Mouse (Mus musculus): ENCODE data around the gene Pgc. TPM values are rescaled to one million over a fixed set of nuclear protein-coding genes. Genes with fewer than 3 reads are reported as not detected.

Gene Pgc
- total RNA-seq (2014; rRNA removed) (0.21 TPM in 1 of 2 replicates, not detected in the other), polyA plus RNA-seq (2015; fragmentation: Nextera tagmentation; extraction: Ambion mirVana) (0.14 and 0.42 TPM in 2 replicates)

DNA sequence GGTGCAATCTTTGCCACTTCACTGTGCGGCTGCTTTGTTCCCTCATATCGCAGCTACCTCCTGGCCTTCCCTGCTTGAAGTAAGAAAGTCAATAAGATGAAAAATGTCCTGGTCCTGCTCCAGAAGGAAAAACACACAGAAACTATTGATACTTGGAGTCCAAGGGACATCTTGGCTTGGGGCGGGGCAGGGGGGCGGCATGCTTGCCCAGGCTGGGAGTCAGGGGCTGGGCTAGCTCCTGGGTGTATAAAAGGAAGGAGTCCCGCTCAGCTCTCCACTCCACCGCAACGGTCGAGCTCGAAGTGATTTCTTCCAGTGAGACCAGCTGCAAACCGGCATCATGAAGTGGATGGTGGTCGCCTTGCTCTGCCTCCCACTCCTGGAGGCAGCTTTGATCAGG is at the start of gene Pgc:
Pgc (plus strand) TSS at position 277 of the 400 bp plus-strand sequence.
- 76% methylated on average over 11 of the region's 11 CpGs for WGBS
- H3K4me3 ChIP-seq (ENCODE audit: low read length): no peak within 1 kb of the TSS
- TF ChIP-seq CTCF (IDR thresholded peaks at IDR 0.05; ENCODE audit: low read depth): no peak
- no peak for ATAC-seq
- no peak within 1 kb of the TSS for H3K27ac ChIP-seq
- H3K36me3 ChIP-seq (ENCODE audit: insufficient read depth, low read length): no peaks in the 10 kb centered on the region
- no peaks in the 10 kb centered on the region for H3K4me1 ChIP-seq (ENCODE audit: insufficient read depth, low read length)
- no peak within 1 kb of the TSS for H3K9ac ChIP-seq (replicated peaks; ENCODE audit: low read length)
- H3K4me2 ChIP-seq (ENCODE audit: low read depth, low read length): no peak within 1 kb of the TSS
- no peaks in the 10 kb centered on the region for H3K27me3 ChIP-seq (ENCODE audit: insufficient read depth, low read length)
- DNase-seq (ENCODE audit: low spot score): no peak
- H3K9me3 ChIP-seq (ENCODE audit: low read length): no peaks in the 10 kb centered on the region

DNA sequence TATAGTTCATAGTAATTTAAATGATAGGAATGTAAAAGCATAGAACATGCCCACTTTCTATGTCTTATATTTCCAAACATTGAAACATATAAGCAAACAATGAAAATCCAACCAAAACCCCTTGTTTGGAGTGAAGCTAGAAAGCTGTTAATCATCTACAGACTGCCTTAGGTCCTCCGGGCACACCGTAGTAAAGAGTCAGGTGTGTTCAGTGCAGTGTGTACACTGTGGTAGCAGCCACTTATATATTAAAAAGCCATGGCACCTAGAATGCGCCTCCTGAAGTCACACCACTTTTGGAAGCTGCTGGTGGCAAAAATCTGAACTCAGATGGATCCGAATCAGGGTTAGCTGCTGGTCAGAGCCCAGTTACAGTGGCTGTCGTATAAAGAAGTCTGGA is 48.4 kb upstream of the Pgc start:
- DNase-seq (ENCODE audit: low spot score) (no peak), ATAC-seq (no peak)
- H3K36me3 ChIP-seq (ENCODE audit: insufficient read depth, low read length): peaks cover 52% of the 10 kb centered on the region
- H3K27me3 ChIP-seq (ENCODE audit: insufficient read depth, low read length): no peaks in the 10 kb centered on the region
- no peak overlapping the region for H3K27ac ChIP-seq
- no peak for TF ChIP-seq CTCF (IDR thresholded peaks at IDR 0.05; ENCODE audit: low read depth)
- H3K4me3 ChIP-seq (ENCODE audit: low read length): no peak overlapping the region
- 97% methylated on average over 5 of the region's 5 CpGs for WGBS
- no peak overlapping the region for H3K4me2 ChIP-seq (ENCODE audit: low read depth, low read length)
- no peaks in the 10 kb centered on the region for H3K4me1 ChIP-seq (ENCODE audit: insufficient read depth, low read length)
- no peaks in the 10 kb centered on the region for H3K9me3 ChIP-seq (ENCODE audit: low read length)
- H3K9ac ChIP-seq (replicated peaks; ENCODE audit: low read length): no peak overlapping the region

DNA sequence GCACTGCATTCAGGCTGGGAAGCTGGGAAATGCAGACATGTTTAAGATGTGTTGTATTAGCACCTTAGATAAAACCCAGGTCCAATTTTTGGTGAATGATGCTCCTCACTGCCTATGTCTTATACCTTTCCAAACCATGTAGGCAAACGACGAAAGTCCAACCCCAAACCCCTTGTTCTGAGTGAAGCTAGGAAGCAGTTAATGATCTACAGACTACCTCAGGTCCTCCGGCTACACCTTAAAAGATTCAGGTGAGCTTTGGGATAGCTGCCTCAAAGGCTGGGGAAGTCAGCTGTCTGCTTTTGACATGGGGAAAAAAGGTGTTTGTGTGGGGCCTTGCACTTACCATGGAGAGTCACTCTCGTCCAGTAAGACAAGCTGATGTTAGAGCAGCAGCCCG is 47.9 kb upstream of the Pgc start:
- Histone ChIP-seq H3K9ac (replicated peaks; ENCODE audit: low read length) (no peak overlapping the region), H3K4me3 (ENCODE audit: low read length) (no peak overlapping the region), H3K4me2 (ENCODE audit: low read depth, low read length) (no peak overlapping the region), H3K4me1 (ENCODE audit: insufficient read depth, low read length) (no peaks in the 10 kb centered on the region), H3K36me3 (ENCODE audit: insufficient read depth, low read length) (peaks cover 57% of the 10 kb centered on the region), H3K27ac (no peak overlapping the region), H3K9me3 (ENCODE audit: low read length) (no peaks in the 10 kb centered on the region), H3K27me3 (ENCODE audit: insufficient read depth, low read length) (no peaks in the 10 kb centered on the region)
- no peak for DNase-seq (ENCODE audit: low spot score)
- no peak for TF ChIP-seq CTCF (IDR thresholded peaks at IDR 0.05; ENCODE audit: low read depth)
- ATAC-seq: no peak
- 86% methylated on average over 5 of the region's 5 CpGs for WGBS

DNA sequence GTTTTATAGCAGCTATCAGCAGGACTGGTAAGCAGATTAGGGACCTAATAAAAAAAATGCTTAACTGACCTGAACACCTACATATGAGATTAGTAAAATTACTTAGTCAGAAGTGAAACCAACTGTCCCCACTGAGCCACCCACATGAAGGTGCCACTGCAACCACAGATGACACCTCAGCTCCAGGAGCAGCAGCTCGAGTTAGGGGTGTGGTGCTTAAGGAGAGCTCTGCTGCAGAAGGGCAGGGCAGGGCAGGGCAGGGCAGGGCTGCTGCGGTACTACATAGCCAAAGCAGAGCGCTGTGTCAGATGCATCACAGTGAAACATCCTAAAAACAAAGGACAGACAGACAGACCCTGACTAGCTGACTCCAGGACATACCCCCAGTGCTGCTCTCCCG is 43.8 kb upstream of the Pgc start:
- Histone ChIP-seq H3K9ac (replicated peaks; ENCODE audit: low read length) (no peak overlapping the region), H3K9me3 (ENCODE audit: low read length) (no peaks in the 10 kb centered on the region), H3K4me1 (ENCODE audit: insufficient read depth, low read length) (peaks cover 7% of the 10 kb centered on the region), H3K27ac (no peak overlapping the region), H3K4me2 (ENCODE audit: low read depth, low read length) (no peak overlapping the region), H3K36me3 (ENCODE audit: insufficient read depth, low read length) (peaks cover 62% of the 10 kb centered on the region), H3K27me3 (ENCODE audit: insufficient read depth, low read length) (no peaks in the 10 kb centered on the region), H3K4me3 (ENCODE audit: low read length) (no peak overlapping the region)
- 87% methylated on average over 4 of the region's 4 CpGs for WGBS
- ATAC-seq: no peak
- DNase-seq (ENCODE audit: low spot score): no peak
- TF ChIP-seq CTCF (IDR thresholded peaks at IDR 0.05; ENCODE audit: low read depth): no peak

DNA sequence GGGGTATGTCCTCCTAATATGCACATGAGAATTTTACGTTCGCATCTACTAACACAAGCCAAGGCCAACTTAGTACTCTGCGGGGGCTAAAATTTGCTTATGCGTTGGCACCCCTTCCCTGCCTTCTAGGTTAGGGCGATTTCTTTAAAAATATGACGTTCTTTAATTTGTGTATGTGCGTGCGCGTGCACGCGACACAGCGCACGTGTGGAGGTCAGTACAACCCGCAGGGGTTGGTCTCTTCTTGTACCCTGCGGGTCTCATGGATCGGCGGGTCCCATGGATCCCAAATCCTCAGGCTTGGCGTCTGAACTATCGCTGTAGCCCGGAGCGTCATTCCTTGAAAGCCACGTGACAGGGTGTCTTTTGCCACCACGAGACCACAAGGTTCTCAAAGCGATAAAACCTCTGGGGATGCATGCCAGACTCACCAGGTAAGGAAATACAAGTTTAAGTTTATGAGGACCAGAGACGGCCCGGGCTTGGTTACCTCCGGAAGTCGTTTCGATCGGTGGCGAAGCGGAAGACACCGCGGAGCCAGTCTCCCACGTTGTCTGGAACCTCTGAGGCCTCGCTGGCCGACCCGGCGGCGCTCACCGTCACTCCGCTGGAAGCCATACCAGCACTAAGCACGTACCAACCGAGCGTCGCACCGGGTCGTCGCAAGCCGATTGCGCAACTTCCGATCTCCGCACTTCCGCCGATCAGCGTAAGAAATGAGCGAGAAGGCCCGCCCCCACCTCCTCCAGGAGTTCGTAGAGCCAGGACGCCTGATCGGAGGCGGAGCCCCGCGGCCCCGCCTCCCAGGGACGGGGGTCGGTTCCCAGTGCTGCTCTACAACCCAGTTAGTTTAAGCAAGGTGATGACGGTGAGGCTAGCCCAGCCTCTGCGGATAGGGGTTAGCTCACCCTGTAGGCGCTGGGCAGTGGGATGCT is 39.0 kb upstream of the Pgc start:
- no peaks in the 10 kb centered on the region for H3K27me3 ChIP-seq (ENCODE audit: insufficient read depth, low read length)
- peaks cover 11% of the 10 kb centered on the region for H3K4me1 ChIP-seq (ENCODE audit: insufficient read depth, low read length)
- ATAC-seq: peak; percentile 91
- H3K27ac ChIP-seq: peak overlapping the region; percentile 87
- peak; percentile 99 for DNase-seq (ENCODE audit: low spot score)
- 1% methylated on average over 70 of the region's 70 CpGs for WGBS
- peak overlapping the region; percentile 84 for H3K9ac ChIP-seq (replicated peaks; ENCODE audit: low read length)
- peak overlapping the region; percentile 92 for H3K4me2 ChIP-seq (ENCODE audit: low read depth, low read length)
- H3K4me3 ChIP-seq (ENCODE audit: low read length): peak overlapping the region; percentile 58
- TF ChIP-seq CTCF (IDR thresholded peaks at IDR 0.05; ENCODE audit: low read depth): no peak
- peaks cover 18% of the 10 kb centered on the region for H3K36me3 ChIP-seq (ENCODE audit: insufficient read depth, low read length)
- H3K9me3 ChIP-seq (ENCODE audit: low read length): no peaks in the 10 kb centered on the region

DNA sequence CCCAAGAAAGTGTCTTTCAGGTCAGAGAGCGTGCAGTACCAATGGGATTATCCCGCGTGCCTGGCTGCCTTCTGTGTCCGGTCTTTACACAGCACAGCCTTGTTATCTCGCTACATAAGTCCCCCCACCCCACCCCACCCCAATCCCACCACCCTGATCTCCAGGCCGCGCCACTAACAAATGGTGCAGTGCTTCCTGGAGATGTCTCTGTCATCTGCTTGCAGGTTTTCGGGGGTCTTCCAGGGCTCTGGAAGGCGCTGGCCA is 38.4 kb upstream of the Pgc start, which contains the start of gene Tomm6:
Tomm6 (minus strand) TSS at position 43 of the 264 bp plus-strand sequence.
- H3K4me3 ChIP-seq (ENCODE audit: low read length): peak within 1 kb of the TSS; percentile 58

More for the DNA sequence above, 38.4 kb upstream of the Pgc start, which contains the start of gene Tomm6:
- H3K4me1 ChIP-seq (ENCODE audit: insufficient read depth, low read length): peaks cover 11% of the 10 kb centered on the region
- peak within 1 kb of the TSS; percentile 87 for H3K27ac ChIP-seq
- ATAC-seq (no peak), DNase-seq (ENCODE audit: low spot score) (no peak)
- WGBS: under 1% methylated on average over 9 of the region's 9 CpGs
- H3K9ac ChIP-seq (replicated peaks; ENCODE audit: low read length): peak within 1 kb of the TSS; percentile 84
- peaks cover 12% of the 10 kb centered on the region for H3K36me3 ChIP-seq (ENCODE audit: insufficient read depth, low read length)
- TF ChIP-seq CTCF (IDR thresholded peaks at IDR 0.05; ENCODE audit: low read depth): no peak
- no peaks in the 10 kb centered on the region for H3K27me3 ChIP-seq (ENCODE audit: insufficient read depth, low read length)
- no peaks in the 10 kb centered on the region for H3K9me3 ChIP-seq (ENCODE audit: low read length)
- H3K4me2 ChIP-seq (ENCODE audit: low read depth, low read length): peak within 1 kb of the TSS; percentile 92
